Comparison of ENCODE assay signal across 9 mouse cellular contexts in genomic region chr5:123974616-123975111, GRCm38 (mm10). TPM values are rescaled to one million over a fixed set of nuclear protein-coding genes. Genes with fewer than 3 reads are reported as not detected.
A peak's percentile ranks its signal among the peaks of the same experiment; 100 is the strongest.
DNase-seq lines count a peak whose midpoint lies in the region; ATAC-seq lines count a peak whose summit lies in the region.
"Had no signal": no experiment of that assay in that cellular context is flagged by ENCODE, and none has a peak within 500 bp of the region (broad histone marks: within the 10 kb centered on the region; RNA-seq: fewer than 3 reads in every experiment).

No protein-coding gene starts in this region.

- no peak for ATAC-seq in erythroblast, adult 5-6 weeks (replicated peaks; ENCODE audit: low FRiP score, poor library complexity, severe bottlenecking)
- ATAC-seq in activated CD4-positive, CD25-positive, alpha-beta regulatory T cell, adult 4 months, result peak; percentile 64
- no peak for ATAC-seq in hindbrain, embryonic 12.5 days (ENCODE audit: low FRiP score)
- peak; percentile 80 for ATAC-seq in neutrophil, adult 5-6 weeks (ENCODE audit: extremely low read depth, insufficient number of reproducible peaks, low FRiP score, poor library complexity, severe bottlenecking)

- H3K4me2 ChIP-seq in hindbrain, embryonic 12.5 days (replicated peaks), result peak overlapping the region; percentile 92

- peak overlapping the region; percentile 35; the same call in 1 of the 2 replicates for H3K9ac ChIP-seq in hindbrain, embryonic 12.5 days

- WGBS in hindbrain, embryonic 12.5 days, result 29% methylated on average over 11 of the region's 11 CpGs

- peaks cover 45% of the 10 kb centered on the region for H3K27me3 ChIP-seq in erythroblast, embryonic 14.5 days (ENCODE audit: control insufficient read depth)
- peaks cover 44% of the 10 kb centered on the region for H3K27me3 ChIP-seq in hindbrain, embryonic 12.5 days

- H3K36me3 ChIP-seq in erythroblast, embryonic 14.5 days (ENCODE audit: control insufficient read depth), result peaks cover 3% of the 10 kb centered on the region; the same call in 1 of the 2 replicates
- H3K36me3 ChIP-seq in hindbrain, embryonic 12.5 days, result no peaks in the 10 kb centered on the region

- no peaks in the 10 kb centered on the region for H3K9me3 ChIP-seq in erythroblast, embryonic 14.5 days (ENCODE audit: control insufficient read depth, low read length)
- H3K9me3 ChIP-seq in hindbrain, embryonic 12.5 days (replicated peaks), result no peaks in the 10 kb centered on the region

- peaks cover 25% of the 10 kb centered on the region for H3K4me1 ChIP-seq in erythroblast, embryonic 14.5 days (ENCODE audit: control insufficient read depth)
- peaks cover 39% of the 10 kb centered on the region for H3K4me1 ChIP-seq in hindbrain, embryonic 12.5 days

- DNase-seq in lung, adult 18-20 months, result peak; percentile 65 to 70
- DNase-seq in ovary, adult 18-20 months (ENCODE audit: low spot score), result no peak
- no peak for DNase-seq in embryo, embryonic 9.5 days (ENCODE audit: extremely low spot score)

- H3K27ac ChIP-seq in hindbrain, embryonic 12.5 days, result no peak overlapping the region

- H3K4me3 ChIP-seq in erythroblast, embryonic 14.5 days (replicated peaks), result peak overlapping the region; percentile 71
- H3K4me3 ChIP-seq in hindbrain, embryonic 12.5 days, result peak overlapping the region; percentile 79

RNA-seq across cellular contexts. Expression of gene Hip1r, which starts 1.2 kb away (rescaled TPM):
- polyA plus RNA-seq in erythroblast, embryonic 14.5 days (2012), result 0.37 and 0.38 TPM in 2 replicates
- 1.9 and 5.2 TPM in 2 replicates for total RNA-seq in erythroblast, adult 5-6 weeks (2015; ENCODE audit: low replicate concordance)
- 4.9 and 10.3 TPM in 2 replicates for total RNA-seq in erythroblast, adult 5-6 weeks (2017; ENCODE audit: low replicate concordance)
- 10 to 100 TPM in 1 of 2 experiments, 1 to 10 TPM in 1; 9.9 to 12.9 TPM for polyA plus RNA-seq in activated CD4-positive, CD25-positive, alpha-beta regulatory T cell, adult 4 months (2017; shearing (Covaris generic))
- polyA plus RNA-seq in hindbrain, embryonic 12.5 days (2016; fragmentation: Nextera tagmentation; extraction: Ambion mirVana), result 14.4 and 20.4 TPM in 2 replicates
- 144 and 175 TPM in 2 replicates for total RNA-seq in neutrophil, adult 5-6 weeks (2017)

RNA-seq across cellular contexts. Expression of gene Ccdc62, which starts 44.2 kb away (rescaled TPM):
- polyA plus RNA-seq in erythroblast, embryonic 14.5 days (2012), result 0.05 and 0.65 TPM in 2 replicates
- total RNA-seq in erythroblast, adult 5-6 weeks (2015; ENCODE audit: low replicate concordance), result 0.19 TPM in 1 of 2 replicates, not detected in the other
- 0.60 and 4.5 TPM in 2 replicates for total RNA-seq in erythroblast, adult 5-6 weeks (2017; ENCODE audit: low replicate concordance)
- 1 to 10 TPM; 6.1 to 6.9 TPM for polyA plus RNA-seq in activated CD4-positive, CD25-positive, alpha-beta regulatory T cell, adult 4 months (2017; shearing (Covaris generic))
- 5.3 and 7.4 TPM in 2 replicates for polyA plus RNA-seq in hindbrain, embryonic 12.5 days (2016; fragmentation: Nextera tagmentation; extraction: Ambion mirVana)
- 5.8 and 8.6 TPM in 2 replicates for total RNA-seq in neutrophil, adult 5-6 weeks (2017)

RNA-seq across cellular contexts. Expression of gene Gm43518, which starts 47.4 kb away (rescaled TPM):
- polyA plus RNA-seq in erythroblast, embryonic 14.5 days (2012), result not detected in 2 replicates
- not detected in 2 replicates for total RNA-seq in erythroblast, adult 5-6 weeks (2015; ENCODE audit: low replicate concordance)
- total RNA-seq in erythroblast, adult 5-6 weeks (2017; ENCODE audit: low replicate concordance), result not detected in 2 replicates
- 1 to 10 TPM; 3.1 to 3.7 TPM for polyA plus RNA-seq in activated CD4-positive, CD25-positive, alpha-beta regulatory T cell, adult 4 months (2017; shearing (Covaris generic))
- polyA plus RNA-seq in hindbrain, embryonic 12.5 days (2016; fragmentation: Nextera tagmentation; extraction: Ambion mirVana), result 3.4 and 4.0 TPM in 2 replicates
- 1.5 and 2.9 TPM in 2 replicates for total RNA-seq in neutrophil, adult 5-6 weeks (2017)
- total RNA-seq: ES-E14 had no signal

RNA-seq across cellular contexts. Expression of gene Vps37b, which starts 57.4 kb away (rescaled TPM):
- 19.6 and 21.1 TPM in 2 replicates for polyA plus RNA-seq in erythroblast, embryonic 14.5 days (2012)
- 14.4 and 27.9 TPM in 2 replicates for total RNA-seq in erythroblast, adult 5-6 weeks (2015; ENCODE audit: low replicate concordance)
- total RNA-seq in erythroblast, adult 5-6 weeks (2017; ENCODE audit: low replicate concordance), result 6.8 and 7.9 TPM in 2 replicates
- 10 to 100 TPM; 17.6 to 22.8 TPM for polyA plus RNA-seq in activated CD4-positive, CD25-positive, alpha-beta regulatory T cell, adult 4 months (2017; shearing (Covaris generic))
- polyA plus RNA-seq in hindbrain, embryonic 12.5 days (2016; fragmentation: Nextera tagmentation; extraction: Ambion mirVana), result 70.8 and 78.6 TPM in 2 replicates
- 31.6 and 33.2 TPM in 2 replicates for total RNA-seq in neutrophil, adult 5-6 weeks (2017)

Comparison
In these comparisons a context has a peak if more than half of its experiments do, and no peak if none do; other contexts are left out.
1. ATAC-seq: peak in activated CD4-positive, CD25-positive, alpha-beta regulatory T cell, adult 4 months (single experiment) and neutrophil, adult 5-6 weeks (single experiment); none in erythroblast, adult 5-6 weeks (single experiment) and hindbrain, embryonic 12.5 days (single experiment).
2. DNase-seq: peak in lung, adult 18-20 months (2 of 2); none in ovary, adult 18-20 months (single experiment) and embryo, embryonic 9.5 days (single experiment).